Mouse (Mus musculus): ENCODE measurements around the gene Igf1.

Gene Igf1

GRCm38 (mm10) chr10:87897331-87897730 lies 39.3 kb downstream of the Igf1 start:
- no peak for DNase-seq (ENCODE audit: low spot score in 2 of 2)

GRCm38 (mm10) chr10:87898826-87899225 lies 40.8 kb downstream of the Igf1 start:
- no peak for DNase-seq (ENCODE audit: low spot score in 2 of 2)

- DNase-seq (ENCODE audit: low spot score in 2 of 2) = no peak
Observed at GRCm38 (mm10) chr10:87901916-87902315, 43.9 kb downstream of the Igf1 start.

- no peak for DNase-seq (ENCODE audit: low spot score in 2 of 2)
Observed at GRCm38 (mm10) chr10:87904324-87904723, 46.3 kb downstream of the Igf1 start.

GRCm38 (mm10) chr10:87905087-87905486 lies 47.0 kb downstream of the Igf1 start:
- no peak for DNase-seq (ENCODE audit: low spot score in 2 of 2)

- DNase-seq (ENCODE audit: low spot score in 2 of 2) = no peak
Observed at GRCm38 (mm10) chr10:87906121-87906520, 48.1 kb downstream of the Igf1 start.

GRCm38 (mm10) chr10:87906757-87907307 lies 48.8 kb downstream of the Igf1 start:
- DNase-seq (ENCODE audit: low spot score in 2 of 2) = no peak

GRCm38 (mm10) chr10:87913852-87914251 lies 55.8 kb downstream of the Igf1 start:
- DNase-seq (ENCODE audit: low spot score in 2 of 2) = no peak

- DNase-seq (ENCODE audit: low spot score in 2 of 2) = no peak
Observed at GRCm38 (mm10) chr10:87914932-87915331, 56.9 kb downstream of the Igf1 start.

- no peak for DNase-seq (ENCODE audit: low spot score in 2 of 2)
Observed at GRCm38 (mm10) chr10:87915782-87916181, 57.7 kb downstream of the Igf1 start.

GRCm38 (mm10) chr10:87922263-87922662 lies 64.2 kb downstream of the Igf1 start:
- DNase-seq (ENCODE audit: low spot score in 2 of 2) = no peak

- no peak for DNase-seq (ENCODE audit: low spot score in 2 of 2)
Observed at GRCm38 (mm10) chr10:87926564-87926963, 68.5 kb downstream of the Igf1 start.

- DNase-seq (ENCODE audit: low spot score in 2 of 2) = peak; percentile 19 to 20
Observed at GRCm38 (mm10) chr10:87927131-87927609, 69.1 kb downstream of the Igf1 start.

- no peak for DNase-seq (ENCODE audit: low spot score in 2 of 2)
Observed at GRCm38 (mm10) chr10:87948192-87948591, 90.1 kb downstream of the Igf1 start.

- DNase-seq (ENCODE audit: low spot score in 2 of 2) = no peak
Observed at GRCm38 (mm10) chr10:87971536-87971935, 113.5 kb downstream of the Igf1 start.

GRCm38 (mm10) chr10:87973911-87974631 lies 116.0 kb downstream of the Igf1 start:
- no peak for DNase-seq (ENCODE audit: low spot score in 2 of 2)

- DNase-seq (ENCODE audit: low spot score in 2 of 2) = no peak
Observed at GRCm38 (mm10) chr10:87985375-87985774, 127.3 kb downstream of the Igf1 start.

GRCm38 (mm10) chr10:87986201-87986600 lies 128.1 kb downstream of the Igf1 start:
- DNase-seq (ENCODE audit: low spot score in 2 of 2) = no peak

Measured in frontal cortex, postnatal 14 days (tissue).